Mouse (Mus musculus): ENCODE data around the gene Prx. TPM values are rescaled to one million over a fixed set of nuclear protein-coding genes. Genes with fewer than 3 reads are reported as not detected.

The Prx gene
- total and polyA plus RNA-seq, 3 experiments = 0.17 to 0.41 (median 0.21) TPM

DNA sequence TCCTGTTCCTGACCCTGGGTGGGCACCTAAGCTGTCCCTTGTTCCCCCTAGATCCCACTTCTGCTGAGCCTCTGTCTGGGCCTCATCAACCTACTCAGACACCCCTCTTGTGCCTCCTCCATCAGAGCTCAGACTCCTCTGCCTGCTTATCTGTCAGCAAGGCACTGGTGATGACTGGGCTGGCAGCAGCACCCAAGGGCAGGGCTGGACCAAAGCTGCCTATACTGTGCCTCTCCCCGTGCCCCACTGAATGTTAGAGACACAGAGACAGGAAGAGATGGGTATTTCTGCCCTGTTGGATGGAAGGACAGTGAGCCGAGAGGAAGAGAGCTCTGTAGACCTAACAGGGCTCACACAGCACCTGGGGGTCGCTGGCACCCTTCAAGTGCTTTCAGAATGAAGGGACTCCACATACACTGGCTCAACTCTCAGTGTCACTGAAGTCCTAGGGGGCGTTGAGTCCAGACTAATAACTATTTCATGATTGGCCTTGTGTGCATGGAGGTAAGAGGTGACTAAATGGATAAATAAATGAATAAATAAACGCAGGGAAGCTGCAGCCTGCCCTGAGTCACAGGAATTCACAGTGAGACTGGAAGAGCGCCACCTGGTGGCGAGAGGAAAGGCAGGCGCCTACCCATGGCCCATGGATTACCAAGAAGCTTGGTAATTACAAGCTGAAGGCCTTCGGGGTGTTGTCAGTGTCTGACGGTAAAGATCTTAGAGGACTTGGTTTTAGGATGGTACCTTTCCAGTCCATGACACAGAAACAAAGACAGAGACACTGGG is 27.1 kb downstream of the Prx start:
- dilution Hi-C loops (cut with MboI; ENCODE audit: extremely low pct_ligation_motif_present, extremely low pct_unique_long_range_greater_than_20kb, low sequenced_read_pairs) = no loop called here
- no peak overlapping the region for H3K9ac ChIP-seq (ENCODE audit: insufficient read depth, low read depth)
- H3K36me3 ChIP-seq (replicated peaks in 1 of 2; ENCODE audit: control insufficient read depth in 1 of 2, insufficient read depth in 1 of 2, low read length in 1 of 2) = no peaks in the 10 kb centered on the region
- no peaks in the 10 kb centered on the region for H3K79me2 ChIP-seq (replicated peaks; ENCODE audit: control insufficient read depth, extremely low read depth, insufficient read depth, poor library complexity, severe bottlenecking)
- no peak overlapping the region for H3K4me2 ChIP-seq (ENCODE audit: insufficient read depth, low read depth, poor library complexity, severe bottlenecking)
- H3K4me3 ChIP-seq (replicated peaks in 1 of 3; ENCODE audit: low read depth in 2 of 3, low read length in 2 of 3, poor library complexity in 1 of 3) = no peak overlapping the region
- peak; percentile 76 for DNase-seq (ENCODE audit: extremely low read depth)
- peak; percentile 85 to 91 for TF ChIP-seq CTCF (conservative IDR thresholded peaks at IDR 0.05 in 1 of 2, IDR thresholded peaks at IDR 0.05 in 1 of 2; ENCODE audit: low read depth in 2 of 2, low read length in 2 of 2)
- TF ChIP-seq SMC3 (IDR thresholded peaks at IDR 0.05; ENCODE audit: low read depth, low read length) = peak; percentile 84
- no peak for TF ChIP-seq UBTF (IDR thresholded peaks at IDR 0.05; ENCODE audit: low read depth, low read length)
- TF ChIP-seq RAD21 (IDR thresholded peaks at IDR 0.05; ENCODE audit: low read depth, low read length) = peak; percentile 51
- TF ChIP-seq MAX (IDR thresholded peaks at IDR 0.05; ENCODE audit: low read length) = no peak
- in situ Hi-C loops (cut with MboI; ENCODE audit: low pct_ligation_motif_present, low pct_unique_long_range_greater_than_20kb, low sequenced_read_pairs) = loop anchor here (10.0 kb wide), 1 partner anchor 191 kb away; the partner anchor contains the start of gene Ltbp4
- H3K9me3 ChIP-seq (replicated peaks; ENCODE audit: low read length) = no peaks in the 10 kb centered on the region
- no peak overlapping the region for H3K27ac ChIP-seq (ENCODE audit: insufficient read depth, low read depth)
- H3K4me1 ChIP-seq (ENCODE audit: control insufficient read depth in 1 of 2, insufficient read depth in 2 of 2) = peaks cover 0 to 10% of the 10 kb centered on the region in 2 experiments; a peak in 2 of 4 replicates
- no peaks in the 10 kb centered on the region for H3K27me3 ChIP-seq (replicated peaks)

DNA sequence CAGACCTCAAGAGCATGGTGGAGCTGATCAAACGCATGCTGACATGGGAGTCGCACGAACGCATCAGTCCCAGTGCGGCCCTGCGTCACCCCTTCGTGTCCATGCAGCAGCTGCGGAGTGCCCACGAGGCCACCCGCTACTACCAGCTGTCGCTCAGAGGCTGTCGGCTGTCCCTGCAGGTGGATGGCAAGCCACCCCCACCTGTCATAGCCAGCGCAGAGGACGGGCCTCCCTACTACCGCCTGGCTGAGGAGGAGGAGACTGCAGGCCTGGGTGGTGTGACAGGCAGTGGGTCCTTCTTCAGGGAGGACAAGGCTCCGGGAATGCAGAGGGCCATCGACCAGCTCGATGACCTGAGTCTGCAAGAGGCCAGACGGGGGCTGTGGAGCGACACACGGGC is 29.9 kb downstream of the Prx start:
- Histone ChIP-seq H3K4me1 (ENCODE audit: control insufficient read depth in 1 of 2, insufficient read depth in 2 of 2) (peaks cover 0 to 12% of the 10 kb centered on the region in 2 experiments; a peak in 2 of 4 replicates), H3K4me2 (ENCODE audit: insufficient read depth, low read depth, poor library complexity, severe bottlenecking) (no peak overlapping the region), H3K27me3 (replicated peaks) (no peaks in the 10 kb centered on the region), H3K9me3 (replicated peaks; ENCODE audit: low read length) (no peaks in the 10 kb centered on the region), H3K36me3 (replicated peaks in 1 of 2; ENCODE audit: control insufficient read depth in 1 of 2, insufficient read depth in 1 of 2, low read length in 1 of 2) (peaks cover 7 to 16% of the 10 kb centered on the region in 2 experiments), H3K79me2 (replicated peaks; ENCODE audit: control insufficient read depth, extremely low read depth, insufficient read depth, poor library complexity, severe bottlenecking) (no peaks in the 10 kb centered on the region), H3K4me3 (replicated peaks in 1 of 3; ENCODE audit: low read depth in 2 of 3, low read length in 2 of 3, poor library complexity in 1 of 3) (no peak overlapping the region), H3K9ac (ENCODE audit: insufficient read depth, low read depth) (no peak overlapping the region), H3K27ac (ENCODE audit: insufficient read depth, low read depth) (no peak overlapping the region)
- in situ Hi-C loops (cut with MboI; ENCODE audit: low pct_ligation_motif_present, low pct_unique_long_range_greater_than_20kb, low sequenced_read_pairs) = loop anchor here (10.0 kb wide), 1 partner anchor 194 kb away; the partner anchor contains the start of gene Ltbp4
- no peak for DNase-seq (ENCODE audit: extremely low read depth)
- no peak for TF ChIP-seq USF2 (conservative IDR thresholded peaks at IDR 0.05; ENCODE audit: low read depth, low read length)
- dilution Hi-C loops (cut with MboI; ENCODE audit: extremely low pct_ligation_motif_present, extremely low pct_unique_long_range_greater_than_20kb, low sequenced_read_pairs) = no loop called here

DNA sequence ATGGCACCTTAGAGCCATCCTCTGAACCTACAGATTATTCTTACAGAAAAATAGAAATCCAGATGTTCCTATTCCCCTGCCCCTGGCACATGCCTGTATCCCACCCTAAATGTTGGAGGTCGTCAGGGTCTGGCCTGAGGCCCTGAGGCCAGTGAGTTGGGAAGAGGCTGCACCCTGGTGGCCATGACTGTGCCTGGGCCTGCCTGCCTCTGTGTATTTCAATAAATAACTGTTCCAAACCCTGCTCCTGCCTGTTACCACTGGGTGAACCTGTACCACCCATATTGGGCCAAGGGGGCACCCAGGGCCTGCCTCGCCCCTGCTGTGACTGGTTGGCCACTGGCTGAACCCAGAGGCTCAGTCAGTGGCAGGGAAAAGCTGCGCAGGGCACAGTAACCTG is 31.8 kb downstream of the Prx start:
- Histone ChIP-seq H3K4me3 (replicated peaks in 1 of 3; ENCODE audit: low read depth in 2 of 3, low read length in 2 of 3, poor library complexity in 1 of 3) (no peak overlapping the region), H3K79me2 (replicated peaks; ENCODE audit: control insufficient read depth, extremely low read depth, insufficient read depth, poor library complexity, severe bottlenecking) (no peaks in the 10 kb centered on the region), H3K4me1 (ENCODE audit: control insufficient read depth in 1 of 2, insufficient read depth in 2 of 2) (peaks cover 2 to 6% of the 10 kb centered on the region in 2 experiments; a peak in 2 of 4 replicates), H3K9me3 (replicated peaks; ENCODE audit: low read length) (no peaks in the 10 kb centered on the region), H3K27ac (ENCODE audit: insufficient read depth, low read depth) (no peak overlapping the region), H3K27me3 (replicated peaks) (no peaks in the 10 kb centered on the region), H3K36me3 (replicated peaks in 1 of 2; ENCODE audit: control insufficient read depth in 1 of 2, insufficient read depth in 1 of 2, low read length in 1 of 2) (peaks cover 13 to 26% of the 10 kb centered on the region in 2 experiments), H3K9ac (ENCODE audit: insufficient read depth, low read depth) (no peak overlapping the region), H3K4me2 (ENCODE audit: insufficient read depth, low read depth, poor library complexity, severe bottlenecking) (no peak overlapping the region)
- in situ Hi-C loops (cut with MboI; ENCODE audit: low pct_ligation_motif_present, low pct_unique_long_range_greater_than_20kb, low sequenced_read_pairs) (no loop called here), dilution Hi-C loops (cut with MboI; ENCODE audit: extremely low pct_ligation_motif_present, extremely low pct_unique_long_range_greater_than_20kb, low sequenced_read_pairs) (no loop called here)
- peak in 1 of 2 experiments; percentile 37; a peak in 2 of 4 replicates for TF ChIP-seq CTCF (conservative IDR thresholded peaks at IDR 0.05 in 1 of 2, IDR thresholded peaks at IDR 0.05 in 1 of 2; ENCODE audit: low read depth in 2 of 2, low read length in 2 of 2)
- TF ChIP-seq UBTF (IDR thresholded peaks at IDR 0.05; ENCODE audit: low read depth, low read length) = no peak
- TF ChIP-seq NRF1 (IDR thresholded peaks at IDR 0.05; ENCODE audit: low read depth, low read length) = no peak
- TF ChIP-seq ETS1 (conservative IDR thresholded peaks at IDR 0.05; ENCODE audit: low read depth, low read length) = no peak
- TF ChIP-seq IRF4 (IDR thresholded peaks at IDR 0.05; ENCODE audit: low read depth, low read length) = no peak
- no peak for TF ChIP-seq ZKSCAN1 (IDR thresholded peaks at IDR 0.05; ENCODE audit: borderline replicate concordance, low read depth, low read length)
- no peak for TF ChIP-seq ZC3H11A (IDR thresholded peaks at IDR 0.05; ENCODE audit: low read depth, low read length)
- TF ChIP-seq RAD21 (IDR thresholded peaks at IDR 0.05; ENCODE audit: low read depth, low read length) = peak; percentile 17
- TF ChIP-seq TCF12 (IDR thresholded peaks at IDR 0.05; ENCODE audit: low read depth, low read length) = no peak
- DNase-seq (ENCODE audit: extremely low read depth) = no peak
